Mouse (Mus musculus): ENCODE measurements around the gene Prickle3.

The Prickle3 gene

GRCm38 (mm10) chrX:7657221-7657639 is at the start of gene Prickle3:
Gene Prickle3, plus strand, starts transcription at chrX:7657260.
- DNase-seq (ENCODE audit: low read depth) = no peak

- no peak for DNase-seq (ENCODE audit: low read depth)
These were observed 47.0 kb upstream of the Prickle3 start for GRCm38 (mm10) chrX:7610035-7610434.

GRCm38 (mm10) chrX:7610536-7611258 is 46.4 kb upstream of the Prickle3 start:
- no peak for DNase-seq (ENCODE audit: low read depth)

- DNase-seq (ENCODE audit: low read depth) = no peak
These were observed 39.0 kb upstream of the Prickle3 start for GRCm38 (mm10) chrX:7617889-7618551.

GRCm38 (mm10) chrX:7632560-7632959 is 24.5 kb upstream of the Prickle3 start:
- no peak for DNase-seq (ENCODE audit: low read depth)

- no peak for DNase-seq (ENCODE audit: low read depth)
These were observed 22.0 kb upstream of the Prickle3 start for GRCm38 (mm10) chrX:7635101-7635500.

- no peak for DNase-seq (ENCODE audit: low read depth)
These were observed 18.5 kb upstream of the Prickle3 start, which contains the start of gene Syp for GRCm38 (mm10) chrX:7638401-7639091. Gene Syp, plus strand, starts transcription at chrX:7638471.

- DNase-seq (ENCODE audit: low read depth) = no peak
These were observed 17.3 kb upstream of the Prickle3 start for GRCm38 (mm10) chrX:7639536-7640325.

GRCm38 (mm10) chrX:7640785-7641184 is 16.3 kb upstream of the Prickle3 start:
- no peak for DNase-seq (ENCODE audit: low read depth)

- peak; percentile 87 for DNase-seq (ENCODE audit: low read depth)
These were observed 11.7 kb upstream of the Prickle3 start for GRCm38 (mm10) chrX:7645349-7645748.

- peak; percentile 88 for DNase-seq (ENCODE audit: low read depth)
These were observed 8.3 kb upstream of the Prickle3 start for GRCm38 (mm10) chrX:7648671-7649304.

GRCm38 (mm10) chrX:7658031-7658784 is 1.1 kb downstream of the Prickle3 start:
- peak; percentile 72 for DNase-seq (ENCODE audit: low read depth)

GRCm38 (mm10) chrX:7658785-7659589 is 1.9 kb downstream of the Prickle3 start:
- DNase-seq (ENCODE audit: low read depth) = no peak

- no peak for DNase-seq (ENCODE audit: low read depth)
These were observed 4.0 kb downstream of the Prickle3 start for GRCm38 (mm10) chrX:7661086-7661485.

- no peak for DNase-seq (ENCODE audit: low read depth)
These were observed 5.9 kb downstream of the Prickle3 start for GRCm38 (mm10) chrX:7662936-7663335.

GRCm38 (mm10) chrX:7664791-7665190 is 7.7 kb downstream of the Prickle3 start:
- no peak for DNase-seq (ENCODE audit: low read depth)

GRCm38 (mm10) chrX:7665739-7666502 is 8.9 kb downstream of the Prickle3 start:
- no peak for DNase-seq (ENCODE audit: low read depth)

GRCm38 (mm10) chrX:7670390-7670881 is 13.4 kb downstream of the Prickle3 start:
- DNase-seq (ENCODE audit: low read depth) = peak; percentile 76
